Mouse (Mus musculus): ENCODE results near the gene Bsg.

Bsg gene

GRCm38 (mm10) chr10:79680606-79681495 is 23.4 kb upstream of the Bsg start:
- in situ Hi-C loops (cut with MboI; ENCODE audit: low pct_unique_long_range_greater_than_20kb in 1 of 2, low sequenced_read_pairs in 2 of 2, unreplicated experiment in 1 of 2) = no loop called here

- in situ Hi-C loops (cut with MboI; ENCODE audit: low pct_unique_long_range_greater_than_20kb in 1 of 2, low sequenced_read_pairs in 2 of 2, unreplicated experiment in 1 of 2) = no loop called here
Observed at GRCm38 (mm10) chr10:79681591-79682245, 22.6 kb upstream of the Bsg start, which contains the start of gene Cdc34. Cdc34 (plus strand) TSS chr10:79682195.

- in situ Hi-C loops (cut with MboI; ENCODE audit: low pct_unique_long_range_greater_than_20kb in 1 of 2, low sequenced_read_pairs in 2 of 2, unreplicated experiment in 1 of 2) = no loop called here
Observed at GRCm38 (mm10) chr10:79682551-79682915, 21.8 kb upstream of the Bsg start.

- in situ Hi-C loops (cut with MboI; ENCODE audit: low pct_unique_long_range_greater_than_20kb in 1 of 2, low sequenced_read_pairs in 2 of 2, unreplicated experiment in 1 of 2) = no loop called here
Observed at GRCm38 (mm10) chr10:79682916-79683582, 21.2 kb upstream of the Bsg start.

- in situ Hi-C loops (cut with MboI; ENCODE audit: low pct_unique_long_range_greater_than_20kb in 1 of 2, low sequenced_read_pairs in 2 of 2, unreplicated experiment in 1 of 2) = no loop called here
Observed at GRCm38 (mm10) chr10:79683726-79684640, 20.3 kb upstream of the Bsg start.

GRCm38 (mm10) chr10:79684770-79685600 is 19.3 kb upstream of the Bsg start:
- in situ Hi-C loops (cut with MboI; ENCODE audit: low pct_unique_long_range_greater_than_20kb in 1 of 2, low sequenced_read_pairs in 2 of 2, unreplicated experiment in 1 of 2) = no loop called here

- in situ Hi-C loops (cut with MboI; ENCODE audit: low pct_unique_long_range_greater_than_20kb in 1 of 2, low sequenced_read_pairs in 2 of 2, unreplicated experiment in 1 of 2) = no loop called here
Observed at GRCm38 (mm10) chr10:79686219-79686618, 18.1 kb upstream of the Bsg start.

GRCm38 (mm10) chr10:79686691-79687090 is 17.6 kb upstream of the Bsg start:
- in situ Hi-C loops (cut with MboI; ENCODE audit: low pct_unique_long_range_greater_than_20kb in 1 of 2, low sequenced_read_pairs in 2 of 2, unreplicated experiment in 1 of 2) = no loop called here

GRCm38 (mm10) chr10:79687513-79687912 is 16.8 kb upstream of the Bsg start:
- in situ Hi-C loops (cut with MboI; ENCODE audit: low pct_unique_long_range_greater_than_20kb in 1 of 2, low sequenced_read_pairs in 2 of 2, unreplicated experiment in 1 of 2) = no loop called here

GRCm38 (mm10) chr10:79688720-79689119 is 15.6 kb upstream of the Bsg start, which contains the start of gene Gzmm:
Gzmm (plus strand) TSS chr10:79689020.
- in situ Hi-C loops (cut with MboI; ENCODE audit: low pct_unique_long_range_greater_than_20kb in 1 of 2, low sequenced_read_pairs in 2 of 2, unreplicated experiment in 1 of 2) = no loop called here

- in situ Hi-C loops (cut with MboI; ENCODE audit: low pct_unique_long_range_greater_than_20kb in 1 of 2, low sequenced_read_pairs in 2 of 2, unreplicated experiment in 1 of 2) = no loop called here
Observed at GRCm38 (mm10) chr10:79689178-79689577, 15.1 kb upstream of the Bsg start.

- in situ Hi-C loops (cut with MboI; ENCODE audit: low pct_unique_long_range_greater_than_20kb in 1 of 2, low sequenced_read_pairs in 2 of 2, unreplicated experiment in 1 of 2) = no loop called here
Observed at GRCm38 (mm10) chr10:79691986-79692548, 12.2 kb upstream of the Bsg start.

- in situ Hi-C loops (cut with MboI; ENCODE audit: low pct_unique_long_range_greater_than_20kb in 1 of 2, low sequenced_read_pairs in 2 of 2, unreplicated experiment in 1 of 2) = no loop called here
Observed at GRCm38 (mm10) chr10:79693580-79694378, 10.5 kb upstream of the Bsg start.

GRCm38 (mm10) chr10:79694379-79694655 is 10.0 kb upstream of the Bsg start:
- in situ Hi-C loops (cut with MboI; ENCODE audit: low pct_unique_long_range_greater_than_20kb in 1 of 2, low sequenced_read_pairs in 2 of 2, unreplicated experiment in 1 of 2) = no loop called here

- in situ Hi-C loops (cut with MboI; ENCODE audit: low pct_unique_long_range_greater_than_20kb in 1 of 2, low sequenced_read_pairs in 2 of 2, unreplicated experiment in 1 of 2) = no loop called here
Observed at GRCm38 (mm10) chr10:79695231-79696128, 8.8 kb upstream of the Bsg start.

- in situ Hi-C loops (cut with MboI; ENCODE audit: low pct_unique_long_range_greater_than_20kb in 1 of 2, low sequenced_read_pairs in 2 of 2, unreplicated experiment in 1 of 2) = no loop called here
Observed at GRCm38 (mm10) chr10:79696129-79696651, 8.1 kb upstream of the Bsg start.

Data from mouse embryonic stem cell (cell line).